Comparison of ENCODE assay signal across 12 mouse cellular contexts in the genomic region with DNA sequence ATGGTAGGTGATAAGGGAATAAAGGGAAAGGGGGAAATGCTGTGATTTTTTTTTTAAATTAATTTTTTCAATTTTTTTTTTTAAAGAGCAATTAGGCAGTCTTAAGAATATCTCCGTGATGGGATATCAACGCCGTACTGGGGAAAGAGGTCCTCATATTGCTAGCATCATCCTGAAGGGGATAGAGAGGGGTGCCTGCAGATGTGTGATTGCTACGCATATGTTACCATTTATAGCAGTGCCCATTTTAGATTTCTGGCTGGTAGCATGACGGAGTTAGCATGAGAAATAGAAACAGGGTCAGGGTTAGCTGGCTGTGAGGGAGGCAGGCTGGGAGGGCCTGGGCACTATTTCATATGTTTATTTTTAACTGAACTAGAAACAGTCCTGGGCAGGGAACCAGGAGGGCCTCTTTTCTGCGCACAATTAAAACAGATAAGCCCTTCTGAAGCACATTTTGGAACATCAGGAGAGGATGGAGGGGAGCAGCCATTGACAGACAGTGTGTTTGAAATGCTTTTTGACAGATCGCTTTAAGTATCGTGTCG. TPM values are rescaled to one million over a fixed set of nuclear protein-coding genes. Genes with fewer than 3 reads are reported as not detected.
DNase-seq lines count a peak whose midpoint lies in the region; ATAC-seq and TF ChIP-seq lines count a peak whose summit lies in the region.
"Had no signal": no experiment of that assay in that cellular context is flagged by ENCODE, and none has a peak within 500 bp of the region (broad histone marks: within the 10 kb centered on the region; RNA-seq: fewer than 3 reads in every experiment).

No protein-coding gene starts in this region.

- no peak overlapping the region for H3K27ac ChIP-seq in lung, embryonic 14.5 days (ENCODE audit: low read depth)
- H3K27ac ChIP-seq in forebrain, postnatal 0 days (ENCODE audit: low read depth, low read length) = no peak overlapping the region
- peak overlapping the region; percentile 85 for H3K27ac ChIP-seq in heart, embryonic 16.5 days (ENCODE audit: low read length)
- H3K27ac ChIP-seq: lung, embryonic 15.5 days; stomach, embryonic 15.5 days had no signal

- no peak; the same call in 1 of the 2 replicates for ATAC-seq in lung, embryonic 14.5 days (ENCODE audit: insufficient read depth)
- ATAC-seq in forebrain, postnatal 0 days = peak; percentile 42
- peak; percentile 95 for ATAC-seq in heart, embryonic 16.5 days (replicated peaks; ENCODE audit: extremely low read depth, insufficient read depth, low FRiP score)

- H3K27me3 ChIP-seq in lung, embryonic 14.5 days (ENCODE audit: insufficient read depth, low read length) = no peaks in the 10 kb centered on the region
- H3K27me3 ChIP-seq in forebrain, postnatal 0 days (ENCODE audit: insufficient read depth, low read length) = no peaks in the 10 kb centered on the region
- H3K27me3 ChIP-seq in heart, embryonic 16.5 days (ENCODE audit: control insufficient read depth, insufficient read depth, low read length) = no peaks in the 10 kb centered on the region
- H3K27me3 ChIP-seq: lung, embryonic 15.5 days; stomach, embryonic 15.5 days had no signal

- no peak overlapping the region for H3K9ac ChIP-seq in lung, embryonic 14.5 days
- no peak overlapping the region for H3K9ac ChIP-seq in forebrain, postnatal 0 days
- H3K9ac ChIP-seq in heart, embryonic 16.5 days (ENCODE audit: low read length) = no peak overlapping the region
- H3K9ac ChIP-seq: lung, embryonic 15.5 days; stomach, embryonic 15.5 days had no signal

- no peak overlapping the region for H3K4me3 ChIP-seq in lung, embryonic 14.5 days (ENCODE audit: low read depth, low read length)
- no peak overlapping the region for H3K4me3 ChIP-seq in forebrain, postnatal 0 days (ENCODE audit: low read depth, low read length)
- peak overlapping the region; percentile 36; the same call in 1 of the 2 replicates for H3K4me3 ChIP-seq in heart, embryonic 16.5 days (ENCODE audit: low read length)
- H3K4me3 ChIP-seq: lung, embryonic 15.5 days; stomach, embryonic 15.5 days had no signal

- 62% methylated on average over 9 of the region's 9 CpGs for WGBS in lung, embryonic 14.5 days
- 40% methylated on average over 9 of the region's 9 CpGs for whole genome bisulfite sequencing in forebrain, postnatal 0 days
- 35% methylated on average over 9 of the region's 9 CpGs for WGBS in heart, embryonic 16.5 days

- no peak for TF ChIP-seq CTCF in lung, embryonic 14.5 days (IDR thresholded peaks at IDR 0.05; ENCODE audit: low read depth)
- no peak for TF ChIP-seq CTCF in forebrain, postnatal 0 days (IDR thresholded peaks at IDR 0.05; ENCODE audit: low read depth)

- no peak overlapping the region for H3K4me2 ChIP-seq in lung, embryonic 14.5 days
- no peak overlapping the region for H3K4me2 ChIP-seq in forebrain, postnatal 0 days (ENCODE audit: low read depth)
- peak overlapping the region; percentile 25; the same call in 1 of the 2 replicates for H3K4me2 ChIP-seq in heart, embryonic 16.5 days (ENCODE audit: low read depth, low read length)
- H3K4me2 ChIP-seq: lung, embryonic 15.5 days; stomach, embryonic 15.5 days had no signal

- no peaks in the 10 kb centered on the region for H3K4me1 ChIP-seq in lung, embryonic 14.5 days (ENCODE audit: insufficient read depth)
- no peaks in the 10 kb centered on the region for H3K4me1 ChIP-seq in forebrain, postnatal 0 days (ENCODE audit: insufficient read depth)
- H3K4me1 ChIP-seq in heart, embryonic 16.5 days (ENCODE audit: control insufficient read depth, insufficient read depth, low read length) = peaks cover 15% of the 10 kb centered on the region
- H3K4me1 ChIP-seq: lung, embryonic 15.5 days; stomach, embryonic 15.5 days had no signal

- peak; percentile 9 for DNase-seq in lung, embryonic 14.5 days
- DNase-seq in lung, postnatal 4 days = no peak
- peak; percentile 51 for DNase-seq in cerebellum, adult 8-10 months
- DNase-seq in forebrain, postnatal 0 days = no peak
- DNase-seq in kidney, postnatal 36 days = no peak
- no peak for DNase-seq in kidney, postnatal 25 days
- DNase-seq in embryo, embryonic 9.5 days (ENCODE audit: extremely low spot score) = no peak
- DNase-seq: kidney, adult 2 months; retina, postnatal 1 day had no signal

- no peaks in the 10 kb centered on the region for H3K9me3 ChIP-seq in lung, embryonic 14.5 days (ENCODE audit: low read depth, low read length)
- no peaks in the 10 kb centered on the region for H3K9me3 ChIP-seq in forebrain, postnatal 0 days (ENCODE audit: low read length)
- no peaks in the 10 kb centered on the region for H3K9me3 ChIP-seq in heart, embryonic 16.5 days (replicated peaks; ENCODE audit: control insufficient read depth, low read length)
- H3K9me3 ChIP-seq: lung, embryonic 15.5 days; stomach, embryonic 15.5 days had no signal

- H3K36me3 ChIP-seq in lung, embryonic 14.5 days (ENCODE audit: insufficient read depth) = no peaks in the 10 kb centered on the region
- no peaks in the 10 kb centered on the region; the same call in 1 of the 2 replicates for H3K36me3 ChIP-seq in forebrain, postnatal 0 days (ENCODE audit: insufficient read depth)
- peaks cover 14% of the 10 kb centered on the region; the same call in 1 of the 2 replicates for H3K36me3 ChIP-seq in heart, embryonic 16.5 days (ENCODE audit: control insufficient read depth, insufficient read depth)
- H3K36me3 ChIP-seq: lung, embryonic 15.5 days; stomach, embryonic 15.5 days had no signal

RNA-seq across cellular contexts. Expression of a gene that starts 31.3 kb away (rescaled TPM):
- 9.7 and 11.6 TPM in 2 replicates for polyA plus RNA-seq in lung, embryonic 14.5 days (2014; fragmentation: Nextera tagmentation; extraction: Ambion mirVana)
- total RNA-seq in forebrain, postnatal 0 days (2014; rRNA removed) = 69.6 and 100 TPM in 2 replicates
- 15.2 and 24.2 TPM in 2 replicates for polyA plus RNA-seq in forebrain, postnatal 0 days (2015; fragmentation: Nextera tagmentation; extraction: Ambion mirVana)
- 42.4 and 44.0 TPM in 2 replicates for polyA plus RNA-seq in heart, embryonic 16.5 days (2015; fragmentation: Nextera tagmentation; extraction: Ambion mirVana)

RNA-seq across cellular contexts. Expression of a gene that starts 44.4 kb away (rescaled TPM):
- 4.7 and 5.6 TPM in 2 replicates for polyA plus RNA-seq in lung, embryonic 14.5 days (2014; fragmentation: Nextera tagmentation; extraction: Ambion mirVana)
- 89.2 and 152 TPM in 2 replicates for total RNA-seq in forebrain, postnatal 0 days (2014; rRNA removed)
- 153 and 257 TPM in 2 replicates for polyA plus RNA-seq in forebrain, postnatal 0 days (2015; fragmentation: Nextera tagmentation; extraction: Ambion mirVana)
- 1.1 and 1.5 TPM in 2 replicates for polyA plus RNA-seq in heart, embryonic 16.5 days (2015; fragmentation: Nextera tagmentation; extraction: Ambion mirVana)

Comparison
In these comparisons a context has a peak if more than half of its experiments do, and no peak if none do; other contexts are left out.
1. DNase-seq: peak in lung, embryonic 14.5 days (single experiment) and cerebellum, adult 8-10 months (single experiment); none in lung, postnatal 4 days (0 of 2), forebrain, postnatal 0 days (single experiment), kidney, postnatal 36 days (0 of 2), kidney, postnatal 25 days (0 of 2) and embryo, embryonic 9.5 days (single experiment).
2. RNA of a gene that starts 44.4 kb away (polyA plus RNA-seq): 153 to 257 TPM in forebrain, postnatal 0 days; 4.7 to 5.6 TPM in lung, embryonic 14.5 days and 1.1 to 1.5 TPM in heart, embryonic 16.5 days; every median in the first group is over 10 times any median in the second.